Mouse (Mus musculus): ENCODE measurements around the gene Pclaf.

DNA sequence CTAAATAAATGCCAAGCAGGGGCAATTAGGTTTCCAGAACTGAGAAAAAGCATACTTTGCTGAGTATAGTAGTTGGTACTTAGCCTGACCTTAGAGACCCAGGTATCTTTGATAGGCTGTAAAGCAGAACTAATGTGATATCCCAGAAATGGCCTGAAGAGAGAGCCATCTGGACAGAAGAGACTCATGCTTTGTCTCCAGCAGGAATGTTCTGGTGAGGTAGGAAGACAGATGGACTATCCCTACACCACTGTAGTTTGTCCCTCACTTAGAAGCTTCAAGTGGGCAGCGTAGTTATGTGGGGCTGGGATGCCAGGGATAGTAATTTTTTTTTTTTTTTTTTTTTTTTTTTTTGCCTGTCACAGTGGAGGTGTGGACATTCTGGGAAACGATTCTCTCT lies 23.9 kb downstream of the Pclaf start:
- no peak for TF ChIP-seq CTCF (conservative IDR thresholded peaks at IDR 0.05; ENCODE audit: low read length)
- no peak for TF ChIP-seq NANOG (IDR thresholded peaks at IDR 0.05; ENCODE audit: borderline replicate concordance, low read length)

Measured in E14TG2a.4 (cell line).